In the genomic region with DNA sequence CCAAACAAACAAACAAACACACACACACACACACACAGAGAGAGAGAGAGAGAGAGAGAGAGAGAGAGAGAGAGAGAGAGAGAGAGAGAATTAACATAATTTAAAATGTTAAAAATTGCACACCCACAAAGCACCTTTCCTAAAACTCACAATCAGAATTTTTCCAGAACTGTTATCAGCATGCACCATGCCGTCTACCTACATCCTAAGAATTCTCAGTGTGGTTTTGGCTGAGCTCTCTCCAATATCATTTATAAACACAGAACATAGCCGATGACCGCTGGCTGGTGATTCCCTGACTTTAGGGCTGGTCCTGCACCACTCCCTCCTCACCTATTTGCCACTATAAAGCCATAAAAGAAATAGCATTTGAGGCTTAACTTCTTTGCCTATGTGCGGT, we compare ENCODE assay signal across 28 mouse cellular contexts.
"Had no signal": no experiment of that assay in that cellular context is flagged by ENCODE, and none has a peak within 500 bp of the region (broad histone marks: within the 10 kb centered on the region; RNA-seq: fewer than 3 reads in every experiment).

No protein-coding gene starts in this region.

- H3K9ac ChIP-seq: limb, embryonic 12.5 days; limb, embryonic 13.5 days; limb, embryonic 15.5 days; liver, embryonic 12.5 days; liver, embryonic 13.5 days; liver, embryonic 14.5 days; liver, embryonic 15.5 days; liver, postnatal 0 days; lung, embryonic 14.5 days; lung, embryonic 15.5 days; midbrain, embryonic 12.5 days; midbrain, embryonic 13.5 days; midbrain, embryonic 15.5 days; neural tube, embryonic 12.5 days had no signal

- H3K4me3 ChIP-seq: limb, embryonic 10.5 days; limb, embryonic 12.5 days; limb, embryonic 13.5 days; limb, embryonic 15.5 days; liver, embryonic 12.5 days; liver, embryonic 13.5 days; liver, embryonic 15.5 days; lung, embryonic 15.5 days; megakaryocyte, embryonic 14.5 days; midbrain, embryonic 10.5 days; midbrain, embryonic 12.5 days; midbrain, embryonic 13.5 days; midbrain, embryonic 15.5 days; myocyte; neural tube, embryonic 12.5 days had no signal

- H3K4me1 ChIP-seq: limb, embryonic 15.5 days; liver, embryonic 12.5 days; liver, embryonic 13.5 days; liver, embryonic 15.5 days; megakaryocyte, embryonic 14.5 days; midbrain, embryonic 12.5 days; neural tube, embryonic 12.5 days had no signal

- H3K9me3 ChIP-seq: limb, embryonic 10.5 days; limb, embryonic 15.5 days; liver, embryonic 12.5 days; liver, embryonic 13.5 days; liver, embryonic 15.5 days; lung, embryonic 15.5 days; megakaryocyte, embryonic 14.5 days; midbrain, embryonic 12.5 days; midbrain, embryonic 13.5 days; midbrain, embryonic 15.5 days; neural tube, embryonic 12.5 days had no signal

- H3K27me3 ChIP-seq: limb, embryonic 12.5 days; limb, embryonic 13.5 days; limb, embryonic 15.5 days; lung, embryonic 15.5 days; neural tube, embryonic 12.5 days had no signal

- H3K27ac ChIP-seq: limb, embryonic 10.5 days; limb, embryonic 12.5 days; limb, embryonic 13.5 days; limb, embryonic 15.5 days; liver, embryonic 12.5 days; liver, embryonic 13.5 days; liver, embryonic 14.5 days; liver, embryonic 15.5 days; lung, embryonic 15.5 days; macrophage; midbrain, embryonic 10.5 days; midbrain, embryonic 12.5 days; midbrain, embryonic 13.5 days; midbrain, embryonic 15.5 days; neural tube, embryonic 12.5 days had no signal

- DNase-seq: left cerebral cortex, postnatal 4 days; liver; liver, embryonic 13.5 days; liver, postnatal 0 days; lung, adult 18-20 months; lung, adult 2 months; lung, embryonic 14.5 days; lung, postnatal 10 days; lung, postnatal 14 days; lung, postnatal 36 days; lung, postnatal 4 days; midbrain, embryonic 14.5 days had no signal

- H3K36me3 ChIP-seq: limb, embryonic 10.5 days; limb, embryonic 12.5 days; limb, embryonic 13.5 days; limb, embryonic 15.5 days; liver, embryonic 12.5 days; liver, embryonic 13.5 days; liver, embryonic 15.5 days; lung, embryonic 15.5 days; midbrain, embryonic 10.5 days; midbrain, embryonic 12.5 days; midbrain, embryonic 13.5 days; midbrain, embryonic 15.5 days; neural tube, embryonic 12.5 days had no signal
